Mouse (Mus musculus) left cerebral cortex, postnatal 10 days (tissue): ENCODE results near the gene Nyap2. TPM values are rescaled to one million over a fixed set of nuclear protein-coding genes. Genes with fewer than 3 reads are reported as not detected.

Experiments used
- DNase-seq, 2 experiments: peaks; one replicate each; pipeline ENCODE4 v3.0.0; 2021 to 2022; ENCODE audit warnings: low spot score in 2 of 2, mixed read lengths in 1 of 2; ENCODE audit errors: extremely low spot score in 1 of 2
- intact Hi-C: fragments of 180-260 bp; cut with DNase I; formaldehyde crosslinking; loops from one replicate; pipeline ENCODE4 v1.15.1; 2025
- total RNA-seq, 2 experiments: library from RNA; stranded (reverse); gene quantifications; 2 replicates each; pipeline ENCODE4 v1.2.3; 2021

Gene Nyap2
- total RNA-seq, 2 experiments from 2014 or later: 49.2 to 52.7 TPM

GRCm38 (mm10) chr1:81310087-81310626 lies 233.4 kb downstream of the Nyap2 start:
- intact Hi-C loops: loop anchor here (5.0 kb wide), 1 partner anchor 1122 kb away; no protein-coding TSS in a partner anchor
- DNase-seq: peak; percentile 60 to 61

- intact Hi-C loops: loop anchor here (2.0 to 5.0 kb wide), 2 partner anchors 974 to 1161 kb away; partner anchors contain the start of gene Irs1
- DNase-seq: peak; percentile 62 to 69
These were observed 239.7 kb downstream of the Nyap2 start for GRCm38 (mm10) chr1:81316403-81316994.

GRCm38 (mm10) chr1:81316995-81317413 lies 240.3 kb downstream of the Nyap2 start:
- peak in 1 of 2 experiments; percentile 13 for DNase-seq
- intact Hi-C loops: loop anchor here (2.0 to 5.0 kb wide), 2 partner anchors 974 to 1160 kb away; partner anchors contain the start of gene Irs1

GRCm38 (mm10) chr1:81387722-81388121 lies 311.0 kb downstream of the Nyap2 start:
- DNase-seq: no peak
- intact Hi-C loops: no loop called here
